Mouse (Mus musculus): ENCODE data around the gene Rela.

GRCm38 (mm10) chr19:5641641-5642040 is 4.4 kb downstream of the Rela start:
- TF ChIP-seq POLR2A (IDR thresholded peaks at IDR 0.05; ENCODE audit: insufficient read depth, low read depth, low read length) (no peak), CTCF (IDR thresholded peaks at IDR 0.05; ENCODE audit: insufficient read depth, low read depth, low read length) (no peak)
